Mouse (Mus musculus) limb, embryonic 14.5 days (tissue): ENCODE data around the gene Hsd17b12. TPM values are rescaled to one million over a fixed set of nuclear protein-coding genes. Genes with fewer than 3 reads are reported as not detected.

Source experiments
- ATAC-seq: fragments of 200-750 bp; cut with Nextera tagmentation; 2 replicates; pipeline ENCODE4 v1.8.0; 2017; ENCODE audit warnings: low read depth, moderate number of reproducible peaks, moderate TSS enrichment; ENCODE audit not compliant: low FRiP score
- DNase-seq: peaks from one replicate; pipeline ENCODE4 v3.0.0-alpha.2; 2015; ENCODE audit warnings: low spot score
- H3K27ac ChIP-seq: fragments of 300-500 bp; sonication (generic); replicated peaks from 2 replicates; pipeline ENCODE4 v1.5.1; 2014; ENCODE audit warnings: low read depth, mild to moderate bottlenecking, low read length, moderate library complexity, mixed read lengths
- H3K27me3 ChIP-seq: fragments of 300-500 bp; sonication (generic); 2 replicates; pipeline ENCODE4 v1.6.1; 2014; ENCODE audit warnings: low read length, mixed read lengths; ENCODE audit not compliant: control insufficient read depth, insufficient read depth
- H3K36me3 ChIP-seq: fragments of 300-500 bp; sonication (generic); 2 replicates; pipeline ENCODE4 v1.6.1; 2014; ENCODE audit warnings: mild to moderate bottlenecking, low read length, moderate library complexity, mixed read lengths; ENCODE audit not compliant: control insufficient read depth, insufficient read depth
- H3K4me1 ChIP-seq: fragments of 300-500 bp; sonication (generic); 2 replicates; pipeline ENCODE4 v1.6.1; 2014; ENCODE audit warnings: antibody characterized with exemption, low read length, mixed read lengths; ENCODE audit not compliant: control insufficient read depth, insufficient read depth
- H3K4me2 ChIP-seq: fragments of 300-500 bp; sonication (generic); replicated peaks from 2 replicates; pipeline ENCODE4 v1.6.1; 2014; ENCODE audit warnings: low read depth, mild to moderate bottlenecking, low read length, moderate library complexity; ENCODE audit not compliant: severe bottlenecking
- H3K4me3 ChIP-seq: fragments of 300-500 bp; sonication (generic); replicated peaks from 2 replicates; pipeline ENCODE4 v1.5.1; 2014; ENCODE audit warnings: low read length
- H3K9ac ChIP-seq: fragments of 300-500 bp; sonication (generic); 2 replicates; pipeline ENCODE4 v1.6.1; 2014; ENCODE audit warnings: mild to moderate bottlenecking, low read depth, low read length, moderate library complexity; ENCODE audit not compliant: severe bottlenecking
- H3K9me3 ChIP-seq: fragments of 300-500 bp; sonication (generic); 2 replicates; pipeline ENCODE4 v1.6.1; 2016; ENCODE audit warnings: low read length; ENCODE audit not compliant: control insufficient read depth
- POLR2A ChIP-seq: fragments of 200-500 bp; IDR thresholded peaks from 2 replicates; pipeline ENCODE4 v1.8.0; 2012; ENCODE audit warnings: inconsistent platforms, mild to moderate bottlenecking, moderate library complexity, borderline replicate concordance; ENCODE audit not compliant: insufficient read depth, insufficient read length; ENCODE audit errors: extremely low read depth
- WGBS: fragments of 180-500 bp; shearing (Covaris S2); extraction: QIAGEN DNeasy Blood & Tissue Kit; methylation state at CpG from one replicate; pipeline ENCODE4 v1.1.7; 2014; 5-methylcytosine and 5-hydroxymethylcytosine counted together
- polyA plus RNA-seq, 2 experiments: library from polyadenylated mRNA; depleted of rRNA in 1 of 2; stranded (reverse) in 1 of 2; unstranded in 1 of 2; fragments of >200 nt; fragmentation: Nextera tagmentation in 1 of 2; extraction: Ambion mirVana in 1 of 2; gene quantifications; 2 replicates each; pipeline versions ENCODE4 v1.2.1 to v1.2.3; 2012 to 2014

Hsd17b12 gene
- polyA plus RNA-seq, 2 experiments, result 64.5 to 113 TPM

DNA sequence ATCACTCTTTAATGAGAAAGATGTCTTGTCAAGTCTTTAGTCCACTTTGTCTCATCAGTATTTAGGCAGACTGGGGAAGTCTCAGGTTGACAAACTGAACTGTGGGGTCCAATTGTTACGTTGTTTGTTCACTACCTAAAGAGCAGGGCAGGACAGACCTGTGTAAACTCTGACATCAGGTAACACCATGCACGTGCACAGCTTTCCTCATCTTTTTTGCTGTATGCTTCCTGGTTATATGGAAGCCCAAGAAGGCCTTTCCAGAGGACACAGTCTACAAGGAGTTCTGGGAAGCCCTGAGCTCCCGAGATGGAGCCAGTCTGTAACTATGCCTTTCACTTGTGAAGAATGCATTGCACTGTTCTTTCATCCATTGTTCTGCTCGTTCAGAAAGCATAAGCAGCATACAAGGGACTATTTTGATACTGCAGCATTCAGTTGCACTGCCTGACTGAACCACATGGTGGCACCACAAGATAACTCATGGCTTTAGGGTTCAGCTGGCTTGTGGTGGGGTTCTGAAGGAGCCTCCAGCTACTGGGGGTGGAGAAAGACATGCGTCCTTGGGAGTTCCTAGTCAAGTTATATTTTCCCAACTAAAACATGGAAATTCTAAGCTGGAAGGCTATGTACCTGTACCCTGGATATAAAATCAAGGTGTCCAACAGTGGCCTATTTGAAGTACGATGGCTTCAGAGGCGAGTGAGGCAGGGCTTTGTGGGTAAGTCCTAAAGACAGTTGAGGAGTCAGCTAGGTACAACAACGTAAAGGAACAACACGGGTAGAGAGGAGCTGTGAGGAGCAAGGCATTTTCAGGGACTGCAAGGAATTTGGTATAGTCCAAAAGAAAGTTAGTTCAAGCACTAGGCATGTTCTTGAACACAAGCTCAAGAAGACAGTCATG lies 122.1 kb downstream of the Hsd17b12 start:
- H3K9me3 ChIP-seq, result no peaks in the 10 kb centered on the region
- H3K4me2 ChIP-seq, result no peak overlapping the region
- no peak overlapping the region for H3K27ac ChIP-seq
- H3K4me3 ChIP-seq, result no peak overlapping the region
- no peaks in the 10 kb centered on the region for H3K4me1 ChIP-seq
- H3K36me3 ChIP-seq, result peaks cover 19% of the 10 kb centered on the region
- ATAC-seq, result peak; percentile 62; the same call in 1 of the 2 replicates
- H3K9ac ChIP-seq, result no peak overlapping the region
- no peaks in the 10 kb centered on the region for H3K27me3 ChIP-seq
- no peak for TF ChIP-seq POLR2A
- WGBS, result 72% methylated on average over 9 of the region's 9 CpGs
- DNase-seq, result peak; percentile 61

GRCm38 (mm10) chr2:94030602-94031001 lies 127.2 kb downstream of the Hsd17b12 start:
- Histone ChIP-seq H3K9ac (no peak overlapping the region), H3K27ac (no peak overlapping the region), H3K4me3 (no peak overlapping the region), H3K9me3 (no peaks in the 10 kb centered on the region), H3K27me3 (no peaks in the 10 kb centered on the region), H3K4me1 (no peaks in the 10 kb centered on the region), H3K36me3 (peaks cover 22% of the 10 kb centered on the region), H3K4me2 (no peak overlapping the region)
- no peak for TF ChIP-seq POLR2A
- ATAC-seq (0 out of 2 replicates have a peak, but pooled peaks have one; percentile 44), DNase-seq (no peak)

- ATAC-seq, result no peak
- Histone ChIP-seq H3K4me1 (no peaks in the 10 kb centered on the region), H3K4me3 (no peak overlapping the region), H3K36me3 (no peaks in the 10 kb centered on the region), H3K27ac (no peak overlapping the region), H3K9me3 (no peaks in the 10 kb centered on the region), H3K4me2 (no peak overlapping the region), H3K9ac (no peak overlapping the region), H3K27me3 (no peaks in the 10 kb centered on the region)
- TF ChIP-seq POLR2A, result no peak
- DNase-seq, result no peak
- WGBS, result 61% methylated on average over 5 of the region's 6 CpGs
These were observed 133.1 kb downstream of the Hsd17b12 start for GRCm38 (mm10) chr2:94024637-94025036.

- Histone ChIP-seq H3K4me2 (peak within 1 kb of the TSS; percentile 68), H3K4me1 (peaks cover 8% of the 10 kb centered on the region), H3K9ac (peak within 1 kb of the TSS; percentile 82), H3K9me3 (no peaks in the 10 kb centered on the region), H3K4me3 (peak within 1 kb of the TSS; percentile 82), H3K27ac (no peak within 1 kb of the TSS), H3K27me3 (no peaks in the 10 kb centered on the region), H3K36me3 (peaks cover 26% of the 10 kb centered on the region)
- WGBS, result 6% methylated on average over 45 of the region's 47 CpGs
- TF ChIP-seq POLR2A, result peak; percentile 59; the same call in 1 of the 2 replicates
- ATAC-seq, result peak; percentile 99
- peak; percentile 95 for DNase-seq
These were observed 147.2 kb downstream of the Hsd17b12 start, which contains the start of gene Alkbh3 for GRCm38 (mm10) chr2:94010335-94011291. Gene Alkbh3 (minus strand): TSS chr2:94010807.

GRCm38 (mm10) chr2:94002331-94002730 lies 155.4 kb downstream of the Hsd17b12 start:
- 8% methylated on average over 2 of the region's 2 CpGs for WGBS
- H3K9me3 ChIP-seq, result no peaks in the 10 kb centered on the region
- H3K27me3 ChIP-seq, result no peaks in the 10 kb centered on the region
- no peaks in the 10 kb centered on the region for H3K4me1 ChIP-seq
- no peak overlapping the region for H3K4me2 ChIP-seq
- no peak for ATAC-seq
- no peak for TF ChIP-seq POLR2A
- no peak overlapping the region for H3K4me3 ChIP-seq
- H3K36me3 ChIP-seq, result peaks cover 86% of the 10 kb centered on the region
- H3K27ac ChIP-seq, result no peak overlapping the region
- H3K9ac ChIP-seq, result no peak overlapping the region
- peak; percentile 70 for DNase-seq
